Mouse (Mus musculus): ENCODE results near the gene Mycl.
"Not testable (repeated sequence)": the region's sequence is repeated elsewhere in the genome, so short reads cannot be mapped to it uniquely, and the experiment has no call there.

Mycl gene

GRCm38 (mm10) chr4:122981238-122981637 lies 14.2 kb upstream of the Mycl start:
- DNase-seq (ENCODE audit: low spot score in 2 of 2), result no peak

- DNase-seq (ENCODE audit: low spot score in 2 of 2), result no peak
These were observed 13.5 kb upstream of the Mycl start for GRCm38 (mm10) chr4:122981930-122982329.

- no peak for DNase-seq (ENCODE audit: low spot score in 2 of 2)
These were observed 12.9 kb upstream of the Mycl start for GRCm38 (mm10) chr4:122982537-122982936.

- DNase-seq (ENCODE audit: low spot score in 2 of 2), result no peak
These were observed 11.8 kb upstream of the Mycl start for GRCm38 (mm10) chr4:122983486-122984261.

GRCm38 (mm10) chr4:122985110-122985509 lies 10.3 kb upstream of the Mycl start:
- DNase-seq (ENCODE audit: low spot score in 2 of 2), result peak; percentile 62 to 68

- DNase-seq (ENCODE audit: low spot score in 2 of 2), result no peak
These were observed 8.0 kb upstream of the Mycl start for GRCm38 (mm10) chr4:122987421-122987820.

- not testable (repeated sequence) for DNase-seq (ENCODE audit: low spot score in 2 of 2)
These were observed 7.4 kb upstream of the Mycl start for GRCm38 (mm10) chr4:122988004-122988403.

GRCm38 (mm10) chr4:122991177-122991576 lies 4.3 kb upstream of the Mycl start:
- peak in 1 of 2 experiments; percentile 17 for DNase-seq (ENCODE audit: low spot score in 2 of 2)

- no peak for DNase-seq (ENCODE audit: low spot score in 2 of 2)
These were observed 3.2 kb upstream of the Mycl start for GRCm38 (mm10) chr4:122992276-122992675.

- DNase-seq (ENCODE audit: low spot score in 2 of 2), result peak in 1 of 2 experiments; percentile 23
These were observed 767 bp downstream of the Mycl start for GRCm38 (mm10) chr4:122996221-122996617.

- DNase-seq (ENCODE audit: low spot score in 2 of 2), result peak; percentile 8 to 22
These were observed 1.3 kb downstream of the Mycl start for GRCm38 (mm10) chr4:122996618-122997381.

GRCm38 (mm10) chr4:122998537-122999262 lies 3.2 kb downstream of the Mycl start:
- no peak for DNase-seq (ENCODE audit: low spot score in 2 of 2)

GRCm38 (mm10) chr4:122999263-122999691 lies 3.8 kb downstream of the Mycl start:
- no peak for DNase-seq (ENCODE audit: low spot score in 2 of 2)

- DNase-seq (ENCODE audit: low spot score in 2 of 2), result no peak
These were observed 4.7 kb downstream of the Mycl start for GRCm38 (mm10) chr4:123000130-123000529.

GRCm38 (mm10) chr4:123000617-123001342 lies 5.3 kb downstream of the Mycl start:
- DNase-seq (ENCODE audit: low spot score in 2 of 2), result no peak

GRCm38 (mm10) chr4:123005054-123005966 lies 9.9 kb downstream of the Mycl start:
- no peak for DNase-seq (ENCODE audit: low spot score in 2 of 2)

GRCm38 (mm10) chr4:123012501-123012900 lies 17.0 kb downstream of the Mycl start:
- not testable (repeated sequence) for DNase-seq (ENCODE audit: low spot score in 2 of 2)

GRCm38 (mm10) chr4:123013346-123013945 lies 18.0 kb downstream of the Mycl start:
- no peak for DNase-seq (ENCODE audit: low spot score in 2 of 2)

- DNase-seq (ENCODE audit: low spot score in 2 of 2), result peak in 1 of 2 experiments; percentile 3
These were observed 18.5 kb downstream of the Mycl start for GRCm38 (mm10) chr4:123013949-123014406.

Measured in spleen, postnatal 36 days (tissue).